Mouse (Mus musculus): ENCODE results near the gene Eif3b. TPM values are rescaled to one million over a fixed set of nuclear protein-coding genes. Genes with fewer than 3 reads are reported as not detected.

Gene Eif3b
- polyA plus RNA-seq, 1 experiment from 2014 or later, result 61.1 TPM

DNA sequence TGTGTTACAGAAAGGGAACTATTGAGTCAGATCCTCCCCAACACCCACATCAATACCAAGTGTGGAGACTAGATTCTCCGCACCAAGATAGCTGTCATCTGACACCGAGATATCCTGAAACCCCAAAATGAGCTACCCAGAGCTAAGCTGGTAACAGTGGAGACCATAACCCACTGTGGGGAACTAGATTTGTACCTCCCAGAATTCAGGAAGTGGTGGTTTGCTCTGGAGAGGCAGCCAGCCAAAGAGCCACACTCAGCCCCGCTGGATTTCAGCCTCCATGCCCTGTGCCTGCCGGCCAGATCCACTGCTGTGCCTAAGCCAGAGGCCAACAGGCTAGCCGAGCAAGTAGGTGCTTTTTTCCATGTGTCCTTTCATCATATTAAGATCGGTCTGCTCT is 39.8 kb upstream of the Eif3b start:
- no peak overlapping the region for H3K4me2 ChIP-seq (ENCODE audit: low read length)
- 81% methylated on average over 6 of the region's 6 CpGs for WGBS
- H3K36me3 ChIP-seq (ENCODE audit: control insufficient read depth, insufficient read depth, low read length), result no peaks in the 10 kb centered on the region
- no peaks in the 10 kb centered on the region for H3K9me3 ChIP-seq (replicated peaks; ENCODE audit: control insufficient read depth, low read length, poor library complexity, severe bottlenecking)
- no peaks in the 10 kb centered on the region for H3K27me3 ChIP-seq (ENCODE audit: control insufficient read depth, insufficient read depth, low read depth, low read length)
- H3K4me3 ChIP-seq (ENCODE audit: low read depth, low read length), result no peak overlapping the region
- H3K9ac ChIP-seq (ENCODE audit: low read depth, low read length), result no peak overlapping the region
- H3K27ac ChIP-seq (ENCODE audit: low read length), result no peak overlapping the region
- H3K4me1 ChIP-seq (ENCODE audit: control insufficient read depth, insufficient read depth, low read length), result peaks cover 2% of the 10 kb centered on the region; the same call in 1 of the 2 replicates
- no peak for ATAC-seq

DNA sequence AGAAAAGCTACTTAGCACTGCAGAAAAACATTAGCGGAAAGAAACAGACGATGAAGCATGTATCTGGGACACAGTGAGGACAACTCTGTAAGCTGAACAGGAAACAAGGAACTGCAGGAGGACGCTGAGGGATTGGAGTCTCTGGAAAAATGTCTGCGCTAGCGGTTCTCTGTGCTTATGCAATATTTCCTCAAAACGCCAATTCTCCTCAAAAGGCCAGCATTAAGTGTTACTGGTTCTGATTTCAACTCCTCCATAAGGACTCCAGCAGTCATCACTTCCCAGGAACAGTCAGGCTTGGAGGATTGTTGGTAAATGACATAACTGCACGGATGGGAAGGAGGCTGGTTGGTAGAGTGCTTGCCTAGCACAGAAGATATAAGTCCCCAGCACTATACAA is 38.0 kb upstream of the Eif3b start:
- no peak for ATAC-seq
- Histone ChIP-seq H3K27me3 (ENCODE audit: control insufficient read depth, insufficient read depth, low read depth, low read length) (no peaks in the 10 kb centered on the region), H3K4me2 (ENCODE audit: low read length) (no peak overlapping the region), H3K4me1 (ENCODE audit: control insufficient read depth, insufficient read depth, low read length) (no peaks in the 10 kb centered on the region; the same call in 1 of the 2 replicates), H3K4me3 (ENCODE audit: low read depth, low read length) (no peak overlapping the region), H3K9ac (ENCODE audit: low read depth, low read length) (no peak overlapping the region), H3K36me3 (ENCODE audit: control insufficient read depth, insufficient read depth, low read length) (no peaks in the 10 kb centered on the region), H3K27ac (ENCODE audit: low read length) (no peak overlapping the region), H3K9me3 (replicated peaks; ENCODE audit: control insufficient read depth, low read length, poor library complexity, severe bottlenecking) (no peaks in the 10 kb centered on the region)
- whole genome bisulfite sequencing, result 92% methylated on average over 7 of the region's 7 CpGs

DNA sequence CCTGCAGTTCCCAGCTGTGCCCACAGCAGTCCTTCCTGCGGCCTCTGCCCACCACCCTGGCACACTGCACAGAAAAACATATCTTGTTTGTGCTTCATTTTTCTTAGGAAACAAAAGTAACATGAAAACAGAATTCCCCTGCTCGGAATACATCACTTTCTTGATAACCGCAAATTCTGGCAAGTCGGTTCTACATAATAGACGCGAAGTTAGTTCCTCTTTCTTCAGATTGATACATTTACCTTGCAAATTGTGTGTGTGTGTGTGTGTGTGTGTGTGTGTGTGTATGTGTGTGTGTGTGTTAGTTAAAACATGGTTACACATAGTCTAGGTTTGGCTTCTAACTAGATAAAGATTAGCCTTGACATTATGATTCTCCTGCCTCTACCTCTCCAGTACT is 36.4 kb upstream of the Eif3b start:
- Histone ChIP-seq H3K9ac (ENCODE audit: low read depth, low read length) (no peak overlapping the region), H3K27ac (ENCODE audit: low read length) (no peak overlapping the region), H3K4me3 (ENCODE audit: low read depth, low read length) (no peak overlapping the region), H3K36me3 (ENCODE audit: control insufficient read depth, insufficient read depth, low read length) (no peaks in the 10 kb centered on the region), H3K4me2 (ENCODE audit: low read length) (no peak overlapping the region), H3K4me1 (ENCODE audit: control insufficient read depth, insufficient read depth, low read length) (peaks cover 6% of the 10 kb centered on the region), H3K27me3 (ENCODE audit: control insufficient read depth, insufficient read depth, low read depth, low read length) (no peaks in the 10 kb centered on the region), H3K9me3 (replicated peaks; ENCODE audit: control insufficient read depth, low read length, poor library complexity, severe bottlenecking) (no peaks in the 10 kb centered on the region)
- WGBS, result 95% methylated on average over 6 of the region's 6 CpGs
- ATAC-seq, result no peak

DNA sequence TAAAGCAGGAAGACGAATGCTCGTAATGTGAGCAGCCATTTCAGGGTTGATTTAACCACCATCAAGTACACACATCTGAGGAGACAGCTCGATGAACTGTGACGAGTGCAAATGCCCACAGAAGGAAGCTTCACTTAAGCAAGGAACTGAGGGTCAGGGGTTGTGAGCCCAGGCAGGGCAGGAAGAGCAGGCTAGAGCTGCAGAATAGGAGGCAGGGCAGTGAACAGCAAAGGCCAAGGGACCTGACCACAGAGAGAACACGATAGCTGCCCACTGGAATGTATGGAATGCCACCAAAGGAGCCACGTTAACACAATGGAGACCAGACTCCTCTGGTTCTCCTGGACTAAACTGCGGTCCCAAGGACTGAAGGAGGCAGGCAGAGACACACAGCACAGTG is 35.6 kb upstream of the Eif3b start:
- H3K9ac ChIP-seq (ENCODE audit: low read depth, low read length), result no peak overlapping the region
- H3K9me3 ChIP-seq (replicated peaks; ENCODE audit: control insufficient read depth, low read length, poor library complexity, severe bottlenecking), result no peaks in the 10 kb centered on the region
- WGBS, result 23% methylated on average over 7 of the region's 7 CpGs
- H3K4me2 ChIP-seq (ENCODE audit: low read length), result no peak overlapping the region
- ATAC-seq, result no peak
- no peaks in the 10 kb centered on the region for H3K36me3 ChIP-seq (ENCODE audit: control insufficient read depth, insufficient read depth, low read length)
- no peak overlapping the region for H3K4me3 ChIP-seq (ENCODE audit: low read depth, low read length)
- peaks cover 15% of the 10 kb centered on the region for H3K4me1 ChIP-seq (ENCODE audit: control insufficient read depth, insufficient read depth, low read length)
- no peaks in the 10 kb centered on the region for H3K27me3 ChIP-seq (ENCODE audit: control insufficient read depth, insufficient read depth, low read depth, low read length)
- H3K27ac ChIP-seq (ENCODE audit: low read length), result no peak overlapping the region

DNA sequence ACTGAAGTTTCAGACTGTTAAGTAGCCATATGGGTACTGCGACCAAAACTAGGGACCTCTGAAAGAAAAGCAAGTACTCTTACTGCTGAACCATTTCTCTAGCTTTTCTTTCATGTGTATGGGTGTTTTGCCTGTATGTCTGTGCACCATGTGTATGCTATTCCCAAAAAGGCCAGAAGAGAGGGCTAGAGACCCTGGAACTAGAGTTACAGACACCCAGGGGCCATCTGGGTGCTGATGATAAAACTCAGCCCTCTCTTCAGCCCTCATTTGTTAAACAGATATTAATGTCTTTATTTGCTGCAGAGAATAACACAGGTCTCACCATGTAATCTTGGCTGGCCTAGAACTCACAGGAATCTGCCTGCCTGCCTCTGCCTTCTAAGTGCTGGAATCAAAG is 34.7 kb upstream of the Eif3b start:
- Histone ChIP-seq H3K27ac (ENCODE audit: low read length) (no peak overlapping the region), H3K9ac (ENCODE audit: low read depth, low read length) (no peak overlapping the region), H3K4me1 (ENCODE audit: control insufficient read depth, insufficient read depth, low read length) (peaks cover 15% of the 10 kb centered on the region), H3K36me3 (ENCODE audit: control insufficient read depth, insufficient read depth, low read length) (no peaks in the 10 kb centered on the region), H3K9me3 (replicated peaks; ENCODE audit: control insufficient read depth, low read length, poor library complexity, severe bottlenecking) (no peaks in the 10 kb centered on the region), H3K27me3 (ENCODE audit: control insufficient read depth, insufficient read depth, low read depth, low read length) (no peaks in the 10 kb centered on the region), H3K4me3 (ENCODE audit: low read depth, low read length) (no peak overlapping the region), H3K4me2 (ENCODE audit: low read length) (no peak overlapping the region)
- ATAC-seq, result no peak
- WGBS, result 95% methylated on average over 1 of the region's 1 CpGs

DNA sequence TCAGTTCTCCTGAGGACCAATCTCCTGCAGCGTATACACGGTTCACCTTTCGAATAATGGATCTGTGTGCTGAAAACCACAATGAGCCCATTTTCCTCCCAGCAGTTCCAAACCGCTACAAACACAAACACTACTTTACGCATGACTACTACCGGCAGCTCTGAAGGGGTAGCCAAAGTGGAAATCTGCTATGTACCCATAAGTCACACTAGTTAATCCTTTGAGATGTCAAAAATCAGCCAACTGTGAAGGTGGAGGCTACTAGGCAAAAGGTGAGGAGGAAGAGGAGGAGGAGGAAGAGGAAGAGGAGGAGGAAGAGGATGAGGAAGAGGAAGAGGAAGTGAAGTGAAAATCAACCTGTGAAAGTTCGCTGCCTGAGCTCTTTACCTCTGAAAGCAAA is 31.9 kb upstream of the Eif3b start:
- Histone ChIP-seq H3K27ac (ENCODE audit: low read length) (no peak overlapping the region), H3K27me3 (ENCODE audit: control insufficient read depth, insufficient read depth, low read depth, low read length) (no peaks in the 10 kb centered on the region), H3K4me2 (ENCODE audit: low read length) (peak overlapping the region; percentile 73), H3K4me3 (ENCODE audit: low read depth, low read length) (no peak overlapping the region), H3K9me3 (replicated peaks; ENCODE audit: control insufficient read depth, low read length, poor library complexity, severe bottlenecking) (no peaks in the 10 kb centered on the region), H3K4me1 (ENCODE audit: control insufficient read depth, insufficient read depth, low read length) (peaks cover 15% of the 10 kb centered on the region), H3K9ac (ENCODE audit: low read depth, low read length) (no peak overlapping the region), H3K36me3 (ENCODE audit: control insufficient read depth, insufficient read depth, low read length) (no peaks in the 10 kb centered on the region)
- 88% methylated on average over 7 of the region's 7 CpGs for WGBS
- no peak for ATAC-seq

DNA sequence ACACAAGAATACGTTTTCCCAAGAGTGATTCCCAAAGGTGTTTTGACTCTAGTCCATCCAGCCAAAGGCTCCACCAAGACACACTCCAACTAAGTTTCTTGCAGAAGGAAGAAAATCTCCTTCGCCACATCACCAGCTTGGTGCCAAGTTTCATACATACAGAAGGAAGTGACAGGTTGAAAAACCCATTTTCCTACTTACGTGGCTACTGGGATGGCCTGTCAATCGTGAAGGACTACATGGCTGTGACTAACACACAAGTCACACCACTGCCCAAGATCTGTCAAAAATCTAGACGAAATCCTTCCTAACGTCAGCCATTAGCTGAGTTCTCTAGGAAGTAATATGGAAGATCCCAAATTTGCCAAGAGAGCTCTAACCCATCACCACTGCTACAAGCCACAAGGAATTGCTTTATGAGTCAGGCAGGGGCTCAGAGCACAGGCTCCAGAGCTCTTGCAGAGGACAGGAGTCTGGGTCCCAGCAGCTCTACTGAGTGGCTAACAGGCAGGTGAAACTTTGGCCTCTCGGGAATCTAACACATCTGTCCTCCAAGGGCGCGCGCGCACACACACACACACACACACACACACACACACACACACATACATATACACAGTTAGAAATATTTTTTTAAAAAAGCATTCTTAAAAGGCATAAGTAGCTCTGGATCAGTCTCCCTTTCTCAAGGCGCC is 31.2 kb upstream of the Eif3b start:
- H3K27me3 ChIP-seq (ENCODE audit: control insufficient read depth, insufficient read depth, low read depth, low read length), result no peaks in the 10 kb centered on the region
- 80% methylated on average over 12 of the region's 12 CpGs for WGBS
- H3K27ac ChIP-seq (ENCODE audit: low read length), result no peak overlapping the region
- peak overlapping the region; percentile 79 for H3K4me3 ChIP-seq (ENCODE audit: low read depth, low read length)
- H3K9me3 ChIP-seq (replicated peaks; ENCODE audit: control insufficient read depth, low read length, poor library complexity, severe bottlenecking), result no peaks in the 10 kb centered on the region
- H3K9ac ChIP-seq (ENCODE audit: low read depth, low read length), result peak overlapping the region; percentile 83
- ATAC-seq, result no peak
- no peaks in the 10 kb centered on the region for H3K36me3 ChIP-seq (ENCODE audit: control insufficient read depth, insufficient read depth, low read length)
- H3K4me2 ChIP-seq (ENCODE audit: low read length), result peak overlapping the region; percentile 73
- peaks cover 15% of the 10 kb centered on the region for H3K4me1 ChIP-seq (ENCODE audit: control insufficient read depth, insufficient read depth, low read length)

DNA sequence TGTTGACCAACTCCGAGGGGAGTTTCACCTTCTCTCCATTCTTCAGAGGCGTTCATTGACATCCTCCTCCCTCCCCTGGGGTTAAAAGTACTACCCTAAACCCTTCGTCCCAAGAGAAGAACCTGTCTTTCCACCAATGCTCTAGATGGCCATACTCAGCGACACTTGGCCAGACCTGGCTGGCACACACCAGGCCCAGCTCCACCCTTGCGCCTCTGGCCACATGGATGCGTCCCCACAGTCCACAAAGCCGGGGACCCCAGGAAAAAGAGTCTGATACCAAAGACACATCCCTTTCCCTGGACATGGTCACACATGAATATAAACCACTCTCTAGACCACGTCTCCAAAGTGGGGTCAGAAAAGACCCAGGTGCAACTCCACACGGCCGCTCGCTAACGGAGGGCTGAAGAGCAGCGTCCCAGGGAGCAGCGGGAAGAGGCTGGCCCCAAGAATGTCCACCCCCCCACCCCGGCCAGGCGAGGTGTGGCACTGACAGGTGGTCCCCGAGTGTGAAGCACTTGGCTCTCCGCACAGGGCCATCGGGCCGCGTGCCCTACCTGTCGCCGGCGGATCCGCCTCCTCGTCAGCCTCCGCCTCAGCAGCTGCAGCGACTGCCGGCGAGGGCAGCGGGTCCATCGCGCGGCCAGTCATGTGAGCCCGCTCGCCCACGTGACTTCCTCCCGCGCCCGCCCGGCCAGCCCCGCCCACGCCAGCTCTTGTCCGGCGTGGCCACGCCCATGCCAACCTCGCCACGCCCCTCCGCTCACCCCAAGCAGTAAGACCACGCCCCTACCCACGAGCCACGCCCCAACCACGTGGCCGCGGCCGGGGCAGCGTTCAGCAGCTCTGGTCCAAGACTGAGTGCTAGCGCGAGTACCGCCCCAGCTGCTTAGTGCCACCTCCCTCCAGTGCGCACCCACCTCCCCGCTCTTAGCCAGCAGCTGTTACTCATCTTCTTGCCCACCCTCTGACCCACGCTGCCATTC is 30.2 kb upstream of the Eif3b start, which contains the start of gene Snx8:
Gene Snx8, minus strand, starts transcription at position 675 of the 989 bp plus-strand sequence.
- Histone ChIP-seq H3K9ac (ENCODE audit: low read depth, low read length) (peak within 1 kb of the TSS; percentile 83), H3K36me3 (ENCODE audit: control insufficient read depth, insufficient read depth, low read length) (no peaks in the 10 kb centered on the region), H3K27ac (ENCODE audit: low read length) (peak within 1 kb of the TSS; percentile 59), H3K4me3 (ENCODE audit: low read depth, low read length) (peak within 1 kb of the TSS; percentile 79), H3K4me1 (ENCODE audit: control insufficient read depth, insufficient read depth, low read length) (peaks cover 15% of the 10 kb centered on the region), H3K4me2 (ENCODE audit: low read length) (peak within 1 kb of the TSS; percentile 73), H3K27me3 (ENCODE audit: control insufficient read depth, insufficient read depth, low read depth, low read length) (no peaks in the 10 kb centered on the region), H3K9me3 (replicated peaks; ENCODE audit: control insufficient read depth, low read length, poor library complexity, severe bottlenecking) (no peaks in the 10 kb centered on the region)
- WGBS, result under 1% methylated on average over 59 of the region's 63 CpGs
- ATAC-seq, result peak; percentile 92

DNA sequence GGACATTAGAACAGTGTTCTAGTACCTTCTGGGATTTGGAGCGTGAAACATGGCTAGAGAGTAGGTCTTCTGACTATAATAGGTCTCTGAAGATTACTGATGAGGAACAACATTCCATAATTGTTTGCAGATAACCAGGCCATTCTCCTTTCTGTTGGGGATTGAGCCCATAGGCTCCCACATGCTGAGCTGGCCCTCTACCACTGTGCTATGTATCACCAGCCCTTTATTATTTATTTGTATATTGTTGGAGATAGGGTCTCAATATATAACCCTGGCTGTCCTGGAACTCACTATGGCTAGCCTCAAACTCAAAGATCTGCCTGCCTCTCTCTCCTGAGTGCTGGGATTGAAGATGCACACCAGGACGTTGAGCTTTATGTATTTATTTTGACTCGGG is 29.5 kb upstream of the Eif3b start:
- Histone ChIP-seq H3K9ac (ENCODE audit: low read depth, low read length) (peak overlapping the region; percentile 83; the same call in 1 of the 2 replicates), H3K27ac (ENCODE audit: low read length) (peak overlapping the region; percentile 59; the same call in 1 of the 2 replicates)

More for the DNA sequence above, 29.5 kb upstream of the Eif3b start:
- H3K4me1 ChIP-seq (ENCODE audit: control insufficient read depth, insufficient read depth, low read length), result peaks cover 15% of the 10 kb centered on the region
- H3K36me3 ChIP-seq (ENCODE audit: control insufficient read depth, insufficient read depth, low read length), result no peaks in the 10 kb centered on the region
- no peaks in the 10 kb centered on the region for H3K27me3 ChIP-seq (ENCODE audit: control insufficient read depth, insufficient read depth, low read depth, low read length)
- peak overlapping the region; percentile 73 for H3K4me2 ChIP-seq (ENCODE audit: low read length)
- peak overlapping the region; percentile 79 for H3K4me3 ChIP-seq (ENCODE audit: low read depth, low read length)
- ATAC-seq, result no peak; the same call in 1 of the 2 replicates
- H3K9me3 ChIP-seq (replicated peaks; ENCODE audit: control insufficient read depth, low read length, poor library complexity, severe bottlenecking), result no peaks in the 10 kb centered on the region
- WGBS, result 67% methylated on average over 3 of the region's 3 CpGs
